Mouse (Mus musculus) neural tube, embryonic 13.5 days (tissue): Measurements from ENCODE around the gene Lhfp. TPM values are rescaled to one million over a fixed set of nuclear protein-coding genes. Genes with fewer than 3 reads are reported as not detected.

Experiments used
- ATAC-seq: fragments of 200-750 bp; cut with Nextera tagmentation; 2 replicates; pipeline ENCODE4 v1.8.0; 2017; ENCODE audit warnings: low read depth, mild to moderate bottlenecking, moderate TSS enrichment, moderate library complexity
- H3K27ac ChIP-seq: fragments of 300-500 bp; sonication (generic); replicated peaks from 2 replicates; pipeline ENCODE4 v1.5.1; 2015; ENCODE audit warnings: moderate library complexity, mild to moderate bottlenecking, inconsistent platforms
- H3K27me3 ChIP-seq: fragments of 300-500 bp; sonication (generic); 2 replicates; pipeline ENCODE4 v1.6.1; 2015; ENCODE audit warnings: mild to moderate bottlenecking, inconsistent platforms
- H3K36me3 ChIP-seq: fragments of 300-500 bp; sonication (generic); 2 replicates; pipeline ENCODE4 v1.6.1; 2015; ENCODE audit warnings: mild to moderate bottlenecking, inconsistent platforms
- H3K4me1 ChIP-seq: fragments of 300-500 bp; sonication (generic); replicated peaks from 2 replicates; pipeline ENCODE4 v1.6.1; 2015; ENCODE audit warnings: inconsistent platforms
- H3K4me2 ChIP-seq: fragments of 300-500 bp; sonication (generic); 2 replicates; pipeline ENCODE4 v1.6.1; 2015; ENCODE audit warnings: inconsistent platforms, mild to moderate bottlenecking, moderate library complexity
- H3K4me3 ChIP-seq: fragments of 300-500 bp; sonication (generic); 2 replicates; pipeline ENCODE4 v1.5.1; 2015; ENCODE audit warnings: mild to moderate bottlenecking, inconsistent platforms
- H3K9ac ChIP-seq: fragments of 300-500 bp; sonication (generic); 2 replicates; pipeline ENCODE4 v1.6.1; 2015; ENCODE audit warnings: moderate library complexity, mild to moderate bottlenecking, inconsistent platforms
- H3K9me3 ChIP-seq: fragments of 300-500 bp; sonication (generic); 2 replicates; pipeline ENCODE4 v1.6.1; 2016; ENCODE audit warnings: inconsistent platforms
- WGBS: fragments of 180-500 bp; shearing (Covaris S2); methylation state at CpG from one replicate; pipeline ENCODE4 v1.1.7; 2015; 5-methylcytosine and 5-hydroxymethylcytosine counted together
- polyA plus RNA-seq: library from polyadenylated mRNA; unstranded; fragments of >200 nt; fragmentation: Nextera tagmentation; extraction: Ambion mirVana; gene quantifications from 2 replicates; pipeline ENCODE4 v1.2.1, GENCODE M21; 2015

Lhfp gene
- polyA plus RNA-seq, 1 experiment from 2014 or later = 62.5 TPM

DNA sequence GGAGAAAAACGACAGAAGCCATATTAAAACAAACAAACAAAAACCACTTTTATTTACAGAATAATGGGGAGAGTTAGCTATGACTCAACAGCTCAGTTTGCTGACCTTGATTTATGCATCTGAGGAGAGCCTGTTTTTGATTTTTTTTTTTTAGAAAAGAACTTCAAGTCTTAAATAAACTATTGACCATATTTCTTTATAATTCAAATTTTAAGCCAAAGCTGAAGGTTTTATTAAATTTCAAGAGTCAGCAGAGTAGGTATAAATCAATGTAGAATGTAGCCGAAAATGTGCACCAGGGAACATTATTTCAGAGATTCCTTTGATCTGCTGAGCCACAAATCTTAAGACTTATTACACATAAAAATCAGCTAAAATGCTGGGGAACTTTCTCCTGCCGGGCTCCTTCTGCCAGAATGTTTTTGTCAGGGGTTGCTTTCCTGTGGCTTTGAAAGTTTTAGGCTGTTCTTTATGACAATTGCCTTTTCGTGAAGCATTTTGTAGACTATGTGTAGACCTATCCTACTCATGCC is 252.6 kb downstream of the Lhfp start:
- no peaks in the 10 kb centered on the region for H3K27me3 ChIP-seq
- no peaks in the 10 kb centered on the region for H3K36me3 ChIP-seq
- H3K9ac ChIP-seq = no peak overlapping the region
- H3K27ac ChIP-seq = no peak overlapping the region
- WGBS = 66% methylated on average over 4 of the region's 4 CpGs
- peaks cover 23% of the 10 kb centered on the region for H3K4me1 ChIP-seq
- H3K4me3 ChIP-seq = no peak overlapping the region
- ATAC-seq = no peak
- H3K9me3 ChIP-seq = no peaks in the 10 kb centered on the region
- H3K4me2 ChIP-seq = no peak overlapping the region

DNA sequence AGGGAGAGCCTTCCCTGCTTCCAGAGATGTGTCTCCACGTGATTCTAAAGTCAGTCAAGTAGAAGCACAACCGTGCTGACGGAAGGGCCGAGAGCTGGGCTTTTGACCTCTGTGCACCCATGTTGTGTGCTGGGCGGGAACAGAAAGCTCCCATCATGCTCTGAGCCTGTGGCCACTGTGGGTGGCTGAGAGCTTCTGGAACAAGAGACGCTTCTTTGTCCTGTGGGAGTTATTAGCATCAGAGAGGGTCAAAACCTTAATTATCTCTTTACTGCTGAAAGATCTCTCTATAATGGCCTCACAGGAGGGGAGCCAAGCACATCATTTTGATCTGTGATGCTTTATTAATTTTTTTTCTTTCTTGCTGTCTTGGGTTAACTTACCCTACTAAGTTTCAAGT is 253.5 kb downstream of the Lhfp start:
- no peaks in the 10 kb centered on the region for H3K36me3 ChIP-seq
- no peaks in the 10 kb centered on the region for H3K9me3 ChIP-seq
- H3K27ac ChIP-seq = no peak overlapping the region
- 46% methylated on average over 6 of the region's 6 CpGs for WGBS
- H3K27me3 ChIP-seq = no peaks in the 10 kb centered on the region
- no peak overlapping the region for H3K4me2 ChIP-seq
- no peak overlapping the region for H3K4me3 ChIP-seq
- H3K4me1 ChIP-seq = peaks cover 14% of the 10 kb centered on the region
- no peak for ATAC-seq
- no peak overlapping the region for H3K9ac ChIP-seq

DNA sequence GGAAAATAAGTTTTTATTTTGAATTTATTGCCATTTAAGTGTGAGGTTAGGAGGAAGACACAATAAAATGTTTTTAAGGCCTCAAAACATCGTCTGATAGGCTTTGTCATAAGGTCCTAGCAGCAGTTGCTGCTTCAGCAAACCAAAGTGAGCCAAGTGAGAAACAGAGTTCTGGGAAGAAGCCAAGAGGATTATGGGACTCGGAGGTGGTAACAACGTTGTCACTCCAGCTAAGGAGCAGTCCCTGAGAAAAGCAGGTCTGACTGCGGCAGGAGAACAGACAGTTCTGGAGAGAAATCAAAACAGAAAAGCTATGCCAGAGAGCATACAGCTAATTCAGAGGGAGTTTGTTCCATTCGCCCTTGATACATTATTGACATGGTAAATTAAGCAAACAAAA is 260.5 kb downstream of the Lhfp start:
- Histone ChIP-seq H3K4me3 (no peak overlapping the region), H3K36me3 (no peaks in the 10 kb centered on the region), H3K9me3 (0 out of 2 replicates have a peak, but pooled peaks cover 9% of the 10 kb centered on the region), H3K9ac (no peak overlapping the region), H3K27ac (no peak overlapping the region), H3K4me1 (no peaks in the 10 kb centered on the region), H3K4me2 (no peak overlapping the region), H3K27me3 (no peaks in the 10 kb centered on the region)
- ATAC-seq = no peak
- 75% methylated on average over 5 of the region's 5 CpGs for WGBS

DNA sequence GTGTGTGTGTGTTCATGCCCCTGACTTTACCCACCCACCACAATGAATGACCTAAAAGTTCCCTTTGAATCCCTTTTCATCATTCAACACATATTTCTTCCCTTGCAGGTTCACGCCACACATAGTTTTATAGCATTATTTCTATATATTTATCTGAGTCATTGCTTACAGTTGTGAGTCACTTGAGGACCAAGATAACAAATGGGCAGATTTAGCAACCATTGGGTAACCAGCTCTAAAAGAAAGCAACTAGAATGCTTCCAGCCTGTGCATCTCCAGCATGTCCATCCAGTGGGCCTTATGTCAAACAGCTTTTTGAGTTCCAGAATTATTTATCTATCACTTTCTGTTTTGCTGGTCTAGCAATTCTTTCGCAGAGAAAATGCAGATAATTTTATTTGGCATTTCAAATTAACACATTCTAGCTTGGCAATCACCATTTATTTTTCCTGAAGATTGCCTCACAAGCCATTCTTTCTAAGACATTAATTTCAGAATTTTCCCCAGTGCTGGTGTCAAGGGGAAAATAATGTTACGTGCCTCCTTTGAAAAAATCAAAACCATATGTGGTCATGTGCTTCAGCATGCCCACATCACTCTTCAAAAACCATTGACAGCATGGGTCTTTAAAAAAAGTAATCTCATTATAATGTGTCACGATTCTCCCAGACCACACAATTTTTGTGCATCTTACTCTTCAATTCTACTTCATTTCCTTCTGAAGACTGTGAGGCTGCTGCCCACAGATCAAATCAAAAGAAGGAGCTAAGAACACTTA is 263.0 kb downstream of the Lhfp start:
- Histone ChIP-seq H3K9ac (no peak overlapping the region), H3K4me3 (no peak overlapping the region), H3K4me1 (no peaks in the 10 kb centered on the region), H3K36me3 (no peaks in the 10 kb centered on the region), H3K27me3 (no peaks in the 10 kb centered on the region), H3K27ac (no peak overlapping the region), H3K9me3 (0 out of 2 replicates have a peak, but pooled peaks cover 9% of the 10 kb centered on the region), H3K4me2 (no peak overlapping the region)
- no peak for ATAC-seq
- WGBS = 73% methylated on average over 4 of the region's 4 CpGs

DNA sequence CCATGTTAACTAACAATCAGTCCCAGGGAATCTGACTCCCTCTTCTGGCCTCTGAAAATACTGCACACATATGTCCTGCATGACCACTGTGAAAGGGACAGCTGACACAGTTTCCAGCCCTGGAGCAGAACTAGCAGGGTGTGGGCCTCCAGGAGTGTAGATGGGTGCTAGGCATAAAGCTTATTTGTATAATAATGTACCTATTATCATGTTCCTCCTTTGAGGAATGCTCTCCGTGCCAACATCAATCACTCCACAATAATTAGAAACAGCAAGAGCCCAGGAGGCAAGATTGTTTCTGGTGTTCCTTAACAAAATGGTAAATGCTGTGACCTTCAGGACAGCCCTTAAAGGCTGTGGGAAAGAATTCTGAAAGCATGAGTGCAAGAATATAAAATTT is 264.5 kb downstream of the Lhfp start:
- Histone ChIP-seq H3K9ac (no peak overlapping the region), H3K27ac (no peak overlapping the region), H3K4me3 (no peak overlapping the region), H3K4me2 (no peak overlapping the region), H3K27me3 (no peaks in the 10 kb centered on the region), H3K4me1 (no peaks in the 10 kb centered on the region), H3K9me3 (0 out of 2 replicates have a peak, but pooled peaks cover 9% of the 10 kb centered on the region), H3K36me3 (no peaks in the 10 kb centered on the region)
- ATAC-seq = no peak
- WGBS = 78% methylated on average over 1 of the region's 1 CpGs

DNA sequence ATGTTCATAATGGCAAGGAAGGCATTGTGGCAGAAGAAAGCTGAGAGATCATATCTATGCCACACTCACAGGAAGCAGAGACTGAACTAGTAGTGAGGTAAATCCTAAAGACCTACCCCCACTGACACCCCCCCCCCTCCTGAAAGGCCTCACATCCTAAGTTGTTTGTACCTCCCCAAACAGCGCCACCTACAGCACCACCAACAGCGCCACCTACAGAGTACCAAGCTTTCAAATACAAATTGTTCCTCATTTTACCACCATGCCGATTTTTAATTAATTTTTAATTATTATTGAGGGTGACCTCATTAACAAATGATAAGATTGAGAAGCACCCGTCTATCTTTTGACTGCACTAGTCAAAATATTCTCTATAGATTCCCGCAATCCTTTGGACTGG is 267.3 kb downstream of the Lhfp start:
- Histone ChIP-seq H3K4me1 (no peaks in the 10 kb centered on the region), H3K36me3 (no peaks in the 10 kb centered on the region), H3K27ac (no peak overlapping the region), H3K27me3 (no peaks in the 10 kb centered on the region), H3K9me3 (0 out of 2 replicates have a peak, but pooled peaks cover 9% of the 10 kb centered on the region), H3K9ac (no peak overlapping the region), H3K4me3 (no peak overlapping the region), H3K4me2 (no peak overlapping the region)
- no peak for ATAC-seq
- 64% methylated on average over 5 of the region's 5 CpGs for WGBS

DNA sequence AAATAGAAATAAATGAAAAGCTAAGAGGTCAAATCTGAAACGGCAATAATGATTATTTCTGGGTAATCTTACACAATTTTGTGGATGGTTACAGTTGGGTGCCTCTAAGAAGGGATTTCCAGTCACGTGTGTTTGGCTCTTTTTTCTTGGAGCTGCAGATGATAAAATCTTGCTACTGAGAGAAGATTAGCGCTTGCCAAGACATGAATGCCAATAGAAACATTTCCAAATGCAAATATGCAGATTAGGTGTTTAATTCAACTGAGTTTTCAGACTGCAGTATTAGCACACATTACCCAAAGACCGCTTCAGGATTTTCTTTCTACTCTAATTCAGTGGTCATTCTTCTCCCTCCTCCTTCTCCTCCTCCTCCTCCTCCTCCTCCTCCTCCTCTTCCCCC is 268.8 kb downstream of the Lhfp start:
- Histone ChIP-seq H3K27ac (no peak overlapping the region), H3K4me1 (no peaks in the 10 kb centered on the region), H3K9ac (no peak overlapping the region), H3K27me3 (no peaks in the 10 kb centered on the region), H3K4me2 (no peak overlapping the region), H3K36me3 (no peaks in the 10 kb centered on the region), H3K9me3 (0 out of 2 replicates have a peak, but pooled peaks cover 9% of the 10 kb centered on the region), H3K4me3 (no peak overlapping the region)
- 78% methylated on average over 4 of the region's 4 CpGs for WGBS
- no peak for ATAC-seq

DNA sequence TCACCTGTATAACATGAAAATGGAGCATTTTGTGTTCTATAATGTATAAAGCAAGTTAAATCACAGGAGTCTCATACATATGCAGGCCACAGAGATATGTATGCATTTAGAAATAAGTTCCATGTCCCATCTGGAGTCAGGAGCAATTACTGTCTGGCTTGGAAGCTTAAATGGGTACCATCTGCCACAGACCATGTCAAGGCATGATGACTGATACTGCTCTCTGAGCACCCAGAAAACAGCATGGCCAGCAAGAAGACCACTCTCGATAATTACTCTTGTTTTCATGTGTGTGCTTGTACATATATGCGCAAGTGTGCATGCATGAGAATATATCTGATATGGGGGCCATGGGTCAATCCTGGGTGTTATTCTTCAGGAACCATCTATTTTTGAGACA is 269.3 kb downstream of the Lhfp start:
- Histone ChIP-seq H3K4me2 (no peak overlapping the region), H3K9me3 (0 out of 2 replicates have a peak, but pooled peaks cover 8% of the 10 kb centered on the region), H3K27me3 (no peaks in the 10 kb centered on the region), H3K4me1 (no peaks in the 10 kb centered on the region), H3K36me3 (no peaks in the 10 kb centered on the region), H3K4me3 (no peak overlapping the region), H3K27ac (no peak overlapping the region), H3K9ac (no peak overlapping the region)
- 91% methylated on average over 2 of the region's 2 CpGs for WGBS
- no peak for ATAC-seq

Other genes starting within 250 kb of the Lhfp start
- gene Cog6, start 24.3 kb upstream of the Lhfp start, polyA plus RNA-seq = 52.0 and 53.7 TPM in 2 replicates